In the genomic region with DNA sequence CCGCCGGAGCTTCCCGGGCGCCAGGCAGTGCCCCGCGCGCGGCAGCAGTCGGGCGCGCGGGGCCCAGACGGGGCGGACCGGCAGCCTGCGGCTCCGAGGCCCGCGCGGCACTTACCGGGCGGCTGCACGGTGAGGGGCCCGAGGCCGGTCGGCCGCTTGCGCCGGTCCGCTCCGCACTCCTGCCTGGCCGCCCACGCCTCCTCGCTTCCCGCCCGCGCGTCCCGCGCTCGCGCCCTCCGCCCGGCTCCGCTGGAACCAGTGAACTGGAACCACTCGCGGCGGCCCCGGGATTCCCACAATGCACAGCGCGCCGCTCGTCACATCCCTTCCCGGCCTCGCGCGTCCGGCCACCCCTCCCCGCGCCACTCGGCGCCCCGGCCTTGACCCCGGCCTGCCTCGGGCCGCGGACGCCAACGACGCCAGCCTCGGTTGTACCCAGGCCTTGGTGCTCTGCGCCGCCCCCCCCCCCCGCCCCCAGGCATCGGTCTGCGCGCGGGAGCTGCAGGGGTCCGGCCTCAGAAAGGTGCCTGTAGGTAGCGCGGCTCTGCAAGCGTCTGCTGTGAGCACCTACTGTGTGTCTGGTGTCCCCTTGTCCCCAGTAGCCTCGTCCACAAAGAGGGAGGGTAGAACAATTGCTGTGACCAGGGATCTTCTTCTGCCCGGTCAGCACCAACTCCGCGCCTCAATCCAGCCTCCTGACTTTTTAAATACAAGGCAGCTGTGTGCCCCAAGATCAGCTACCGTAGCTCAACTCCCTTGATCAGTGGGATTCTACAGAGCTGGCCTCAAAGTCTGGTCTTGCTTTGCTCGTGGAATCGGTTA, we compare ENCODE assay signal across 8 mouse cellular contexts. TPM values are rescaled to one million over a fixed set of nuclear protein-coding genes. Genes with fewer than 3 reads are reported as not detected.
DNase-seq lines count a peak whose midpoint lies in the region; ATAC-seq and TF ChIP-seq lines count a peak whose summit lies in the region.

No protein-coding gene starts in this region.

- DNase-seq in A20 (ENCODE audit: low read depth, low spot score) (peak; percentile 87), liver (peak; percentile 85)
- peak; percentile 93 for DNase-seq in heart, embryonic 10.5 days (ENCODE audit: low spot score)
- peak; percentile 48 to 75 for DNase-seq in monocyte, adult 2 months (ENCODE audit: low read depth in 1 of 2, low spot score in 2 of 2)
- DNase-seq in spleen, postnatal 14 days (ENCODE audit: low spot score in 2 of 2) = peak; percentile 69 to 72

- peak overlapping the region; percentile 84 for H3K4me3 ChIP-seq in bone marrow macrophage, adult 2 months (ENCODE audit: insufficient read depth, low read length)
- peak overlapping the region; percentile 94 for H3K4me3 ChIP-seq in embryonic facial prominence, embryonic 15.5 days (replicated peaks)
- peak overlapping the region; percentile 97 for H3K4me3 ChIP-seq in heart, embryonic 10.5 days
- peak overlapping the region; percentile 94 for H3K4me3 ChIP-seq in kidney, embryonic 15.5 days (replicated peaks)

- peak overlapping the region; percentile 43 for H3K27ac ChIP-seq in bone marrow macrophage, adult 2 months (ENCODE audit: insufficient read depth, low read depth, low read length)
- peak overlapping the region; percentile 87 for H3K27ac ChIP-seq in embryonic facial prominence, embryonic 15.5 days (replicated peaks)
- H3K27ac ChIP-seq in heart, embryonic 10.5 days = peak overlapping the region; percentile 99
- peak overlapping the region; percentile 94 for H3K27ac ChIP-seq in kidney, embryonic 15.5 days

- H3K9me3 ChIP-seq in embryonic facial prominence, embryonic 15.5 days (replicated peaks) = no peaks in the 10 kb centered on the region
- no peaks in the 10 kb centered on the region for H3K9me3 ChIP-seq in heart, embryonic 10.5 days
- H3K9me3 ChIP-seq in kidney, embryonic 15.5 days (replicated peaks) = no peaks in the 10 kb centered on the region

- no peak for TF ChIP-seq CTCF in bone marrow macrophage, adult 2 months (IDR thresholded peaks at IDR 0.05; ENCODE audit: low read depth, low read length)

- peak overlapping the region; percentile 95 for H3K9ac ChIP-seq in embryonic facial prominence, embryonic 15.5 days
- peak overlapping the region; percentile 98 for H3K9ac ChIP-seq in kidney, embryonic 15.5 days

- peaks cover 29% of the 10 kb centered on the region for H3K4me1 ChIP-seq in bone marrow macrophage, adult 2 months (ENCODE audit: control insufficient read depth, insufficient read depth, low read length)
- peaks cover 35% of the 10 kb centered on the region for H3K4me1 ChIP-seq in embryonic facial prominence, embryonic 15.5 days
- peaks cover 42% of the 10 kb centered on the region for H3K4me1 ChIP-seq in heart, embryonic 10.5 days
- H3K4me1 ChIP-seq in kidney, embryonic 15.5 days = peaks cover 39% of the 10 kb centered on the region

- no peaks in the 10 kb centered on the region for H3K27me3 ChIP-seq in embryonic facial prominence, embryonic 15.5 days
- no peaks in the 10 kb centered on the region for H3K27me3 ChIP-seq in heart, embryonic 10.5 days (ENCODE audit: insufficient read depth, poor library complexity, severe bottlenecking)
- no peaks in the 10 kb centered on the region for H3K27me3 ChIP-seq in kidney, embryonic 15.5 days

- ATAC-seq in embryonic facial prominence, embryonic 15.5 days (ENCODE audit: insufficient number of reproducible peaks, low FRiP score, low TSS enrichment, low read depth) = peak; percentile 84
- ATAC-seq in kidney, embryonic 15.5 days (replicated peaks; ENCODE audit: low FRiP score) = peak; percentile 87

- H3K4me2 ChIP-seq in embryonic facial prominence, embryonic 15.5 days (replicated peaks) = peak overlapping the region; percentile 67
- H3K4me2 ChIP-seq in kidney, embryonic 15.5 days = peak overlapping the region; percentile 82

- peaks cover 11% of the 10 kb centered on the region; the same call in 1 of the 2 replicates for H3K36me3 ChIP-seq in embryonic facial prominence, embryonic 15.5 days
- peaks cover 17% of the 10 kb centered on the region for H3K36me3 ChIP-seq in heart, embryonic 10.5 days
- peaks cover 9% of the 10 kb centered on the region; the same call in 1 of the 2 replicates for H3K36me3 ChIP-seq in kidney, embryonic 15.5 days

- WGBS in embryonic facial prominence, embryonic 15.5 days = under 1% methylated on average over 55 of the region's 89 CpGs
- 1% methylated on average over 88 of the region's 89 CpGs for WGBS in heart, embryonic 10.5 days
- WGBS in kidney, embryonic 15.5 days = 1% methylated on average over 81 of the region's 89 CpGs

- no peak for TF ChIP-seq POLR2A in bone marrow macrophage, adult 2 months (IDR thresholded peaks at IDR 0.05; ENCODE audit: borderline replicate concordance, low read depth, low read length)

RNA-seq across cellular contexts. Expression of a gene that starts 0.7 kb away (rescaled TPM):
- polyA plus RNA-seq in bone marrow macrophage, adult 2 months (2012; ENCODE audit: insufficient read depth, insufficient read length, missing spikeins) = 179 and 191 TPM in 2 replicates
- 275 and 292 TPM in 2 replicates for polyA plus RNA-seq in embryonic facial prominence, embryonic 15.5 days (2015; fragmentation: Nextera tagmentation; extraction: Ambion mirVana)
- polyA plus RNA-seq in heart, embryonic 10.5 days (2016; fragmentation: Nextera tagmentation; extraction: Ambion mirVana) = 134 and 287 TPM in 2 replicates
- polyA plus RNA-seq in kidney, embryonic 15.5 days (2015; fragmentation: Nextera tagmentation; extraction: Ambion mirVana) = 395 and 406 TPM in 2 replicates

RNA-seq across cellular contexts. Expression of a gene that starts 43.2 kb away (rescaled TPM):
- polyA plus RNA-seq in bone marrow macrophage, adult 2 months (2012; ENCODE audit: insufficient read depth, insufficient read length, missing spikeins) = 107 and 112 TPM in 2 replicates
- 3.4 and 3.7 TPM in 2 replicates for polyA plus RNA-seq in embryonic facial prominence, embryonic 15.5 days (2015; fragmentation: Nextera tagmentation; extraction: Ambion mirVana)
- polyA plus RNA-seq in heart, embryonic 10.5 days (2016; fragmentation: Nextera tagmentation; extraction: Ambion mirVana) = 0.31 and 1.0 TPM in 2 replicates
- 2.1 and 2.4 TPM in 2 replicates for polyA plus RNA-seq in kidney, embryonic 15.5 days (2015; fragmentation: Nextera tagmentation; extraction: Ambion mirVana)

Comparison
In these comparisons a context has a peak if more than half of its experiments do, and no peak if none do; other contexts are left out.
1. Peak in every context shown above with its lines: DNase-seq, ATAC-seq, H3K4me3 ChIP-seq and H3K27ac ChIP-seq.
2. H3K27ac ChIP-seq: peak in every context shown above with its lines; median percentile 99 in heart, embryonic 10.5 days; 94 in kidney, embryonic 15.5 days; 87 in embryonic facial prominence, embryonic 15.5 days; 43 in bone marrow macrophage, adult 2 months.
3. RNA of a gene that starts 43.2 kb away (polyA plus RNA-seq): 107 to 112 TPM in bone marrow macrophage, adult 2 months; 3.4 to 3.7 TPM in embryonic facial prominence, embryonic 15.5 days, 2.1 to 2.4 TPM in kidney, embryonic 15.5 days and 0.31 to 1.0 TPM in heart, embryonic 10.5 days; every median in the first group is over 10 times any median in the second.